Mouse (Mus musculus): ENCODE data around the gene Mucl1. TPM values are rescaled to one million over a fixed set of nuclear protein-coding genes. Genes with fewer than 3 reads are reported as not detected.
A peak's percentile ranks its signal among the peaks of the same experiment; 100 is the strongest.
"Not testable (repeated sequence)": the region's sequence is repeated elsewhere in the genome, so short reads cannot be mapped to it uniquely, and the experiment has no call there.

Mucl1 gene
- not detected for total RNA-seq (2021)

DNA sequence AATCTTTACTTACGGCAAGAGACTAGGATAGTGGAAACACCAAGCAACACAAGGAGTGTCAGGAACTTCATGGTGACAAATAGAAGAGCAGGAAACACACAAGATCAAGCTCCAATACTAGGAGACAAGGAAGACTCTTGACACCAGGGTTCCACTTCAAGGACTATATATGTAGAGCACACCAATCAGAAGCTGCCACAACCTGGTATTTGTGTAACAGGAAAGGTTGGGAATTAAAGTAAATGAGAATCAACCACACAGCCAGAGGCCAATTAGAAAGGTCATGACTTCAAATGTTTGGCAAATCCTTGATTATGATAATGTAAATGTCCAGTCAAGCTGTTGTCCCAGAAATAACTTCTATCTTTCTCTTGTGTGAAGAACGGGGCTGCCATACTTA, at the start of gene Mucl1:
TSS of gene Mucl1 (minus strand) at position 101 of the 400 bp plus-strand sequence.
- no peak for DNase-seq (ENCODE audit: extremely low spot score in 1 of 2, low spot score in 1 of 2)

DNA sequence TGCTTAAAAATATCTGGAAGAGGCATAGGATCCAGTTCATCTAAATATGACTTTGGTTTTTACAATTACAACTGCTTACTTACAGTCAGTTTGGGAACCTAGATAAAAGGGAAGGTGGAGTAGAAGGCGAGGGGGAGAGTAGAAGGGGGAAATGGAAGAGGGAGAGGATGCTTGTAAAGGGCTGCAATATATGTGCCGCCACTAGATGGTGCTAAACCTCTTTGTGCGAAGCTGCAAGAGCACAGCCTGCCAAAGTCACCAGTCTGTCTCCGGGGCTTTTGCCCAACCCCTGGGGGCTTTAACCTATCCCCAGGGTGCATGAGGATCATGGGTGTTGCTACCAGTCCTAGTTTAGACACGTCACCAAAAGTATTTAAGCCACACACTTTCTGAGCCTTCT, 11.6 kb upstream of the Mucl1 start:
- DNase-seq (ENCODE audit: extremely low spot score in 1 of 2, low spot score in 1 of 2) = peak; percentile 8 to 67

GRCm38 (mm10) chr15:103716861-103717260, 38.4 kb downstream of the Mucl1 start:
- DNase-seq (ENCODE audit: extremely low spot score in 1 of 2, low spot score in 1 of 2) = not testable (repeated sequence)

Other genes starting within 250 kb of the Mucl1 start
- gene Ppp1r1a, start 217.5 kb downstream of the Mucl1 start, total RNA-seq (2021) = 100 to 1,000 TPM; 131 to 135 TPM
- gene Glycam1, start 190.4 kb downstream of the Mucl1 start, total RNA-seq (2021) = 1 to 10 TPM; 1.7 to 2.6 TPM
- gene Mucl2, start 143.8 kb upstream of the Mucl1 start, total RNA-seq (2021) = not detected